Mouse (Mus musculus) kidney, adult 2 months (tissue): Measurements from ENCODE around the gene Mef2c.

ENCODE experiments used
- CTCF ChIP-seq: fragments of 200-500 bp; conservative IDR thresholded peaks from 2 replicates; pipeline ENCODE4 v1.5.1; 2011; ENCODE audit warnings: low read depth, mild to moderate bottlenecking, control low read depth, low read length, moderate library complexity, mixed read lengths; ENCODE audit not compliant: insufficient read depth, insufficient read length
- POLR2A ChIP-seq: fragments of 200-500 bp; IDR thresholded peaks from one replicate; pipeline ENCODE4 v1.6.1; 2011; ENCODE audit warnings: low read depth, low read length, control low read depth

DNA sequence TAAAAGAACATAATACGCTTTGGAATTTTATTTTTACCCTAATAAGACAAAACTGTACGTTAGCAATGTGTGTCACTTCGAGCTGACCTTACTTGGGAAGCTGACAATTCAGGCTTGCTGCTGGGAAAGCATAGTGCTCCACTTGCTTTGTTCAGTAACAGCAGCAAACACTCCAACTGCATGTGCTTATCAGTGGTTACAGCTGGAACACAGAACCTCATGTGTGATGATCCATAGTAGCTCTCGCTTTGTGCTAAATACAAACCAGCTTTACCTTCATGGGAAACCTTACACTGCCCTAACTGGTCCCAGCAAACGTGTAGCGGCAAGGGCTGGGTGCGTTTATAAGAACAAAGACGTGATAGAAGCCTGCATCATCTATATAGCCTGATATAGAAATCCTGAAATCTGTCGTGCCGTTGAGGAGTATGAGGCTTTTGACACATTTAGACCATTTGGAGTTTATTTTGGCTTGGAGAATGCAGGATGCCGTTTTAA lies 65.0 kb downstream of the Mef2c start:
- TF ChIP-seq CTCF (no peak), POLR2A (no peak)
